8 mouse cellular contexts compared by ENCODE assay signal in the genomic region with DNA sequence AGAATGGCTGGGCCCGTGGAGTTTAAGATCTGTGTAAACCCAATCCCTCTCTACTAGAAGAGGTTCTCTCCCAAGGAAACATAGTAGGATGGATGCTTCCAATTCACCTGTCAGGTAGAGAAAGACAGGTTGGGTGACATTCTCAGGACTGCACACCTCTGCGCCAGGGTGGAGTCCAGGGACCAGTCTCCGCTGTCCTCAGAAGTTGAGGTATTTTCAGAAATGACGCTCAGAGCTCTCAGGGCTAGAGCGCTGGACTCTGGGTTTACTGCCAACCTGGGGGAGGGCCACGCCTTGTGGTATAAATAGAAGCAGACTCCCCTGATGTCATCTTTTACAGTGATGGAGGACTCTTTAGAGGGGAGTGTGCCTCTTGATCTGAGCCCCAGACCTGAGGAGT. TPM values are rescaled to one million over a fixed set of nuclear protein-coding genes. Genes with fewer than 3 reads are reported as not detected.
DNase-seq lines count a peak whose midpoint lies in the region; ATAC-seq and TF ChIP-seq lines count a peak whose summit lies in the region.

No protein-coding gene starts in this region.

- WGBS in embryonic facial prominence, embryonic 12.5 days = 80% methylated on average over 6 of the region's 6 CpGs
- WGBS in heart, embryonic 13.5 days = 30% methylated on average over 6 of the region's 6 CpGs
- 50% methylated on average over 6 of the region's 6 CpGs for WGBS in liver, embryonic 11.5 days
- WGBS in neural tube, embryonic 13.5 days = 82% methylated on average over 6 of the region's 6 CpGs

- peak overlapping the region; percentile 69; the same call in 1 of the 2 replicates for H3K4me2 ChIP-seq in embryonic facial prominence, embryonic 12.5 days (replicated peaks)
- peak overlapping the region; percentile 80 for H3K4me2 ChIP-seq in heart, embryonic 13.5 days
- H3K4me2 ChIP-seq in liver, embryonic 11.5 days = peak overlapping the region; percentile 86
- peak overlapping the region; percentile 82 for H3K4me2 ChIP-seq in neural tube, embryonic 13.5 days

- H3K9ac ChIP-seq in embryonic facial prominence, embryonic 12.5 days = no peak overlapping the region
- H3K9ac ChIP-seq in heart, embryonic 13.5 days = peak overlapping the region; percentile 80
- peak overlapping the region; percentile 77 for H3K9ac ChIP-seq in liver, embryonic 11.5 days (ENCODE audit: low read depth, low read length)
- peak overlapping the region; percentile 77 for H3K9ac ChIP-seq in neural tube, embryonic 13.5 days

- H3K4me1 ChIP-seq in E14TG2a.4 (replicated peaks; ENCODE audit: low read depth, low read length) = peaks cover 57% of the 10 kb centered on the region
- H3K4me1 ChIP-seq in embryonic facial prominence, embryonic 12.5 days = peaks cover 21% of the 10 kb centered on the region
- peaks cover 53% of the 10 kb centered on the region for H3K4me1 ChIP-seq in heart, embryonic 13.5 days
- peaks cover 25% of the 10 kb centered on the region for H3K4me1 ChIP-seq in liver, embryonic 11.5 days (replicated peaks; ENCODE audit: control insufficient read depth, insufficient read depth, low read length)
- H3K4me1 ChIP-seq in neural tube, embryonic 13.5 days (replicated peaks) = peaks cover 40% of the 10 kb centered on the region

- H3K27ac ChIP-seq in embryonic facial prominence, embryonic 12.5 days = peak overlapping the region; percentile 87
- peak overlapping the region; percentile 94 for H3K27ac ChIP-seq in heart, embryonic 13.5 days (replicated peaks)
- H3K27ac ChIP-seq in liver, embryonic 11.5 days (ENCODE audit: low read depth, low read length) = peak overlapping the region; percentile 76
- H3K27ac ChIP-seq in neural tube, embryonic 13.5 days (replicated peaks) = peak overlapping the region; percentile 82

- DNase-seq in liver, embryonic 11.5 days (ENCODE audit: low spot score) = no peak
- no peak for DNase-seq in urinary bladder, postnatal 25 days (ENCODE audit: low spot score)
- no peak for DNase-seq in ovary, postnatal 10 days (ENCODE audit: low spot score)
- no peak for DNase-seq in spleen, adult 18-20 months

- no peak for ATAC-seq in embryonic facial prominence, embryonic 12.5 days (ENCODE audit: insufficient number of reproducible peaks, insufficient read depth, low FRiP score, low TSS enrichment)
- peak; percentile 19; the same call in 1 of the 2 replicates for ATAC-seq in heart, embryonic 13.5 days (ENCODE audit: extremely low read depth, insufficient number of reproducible peaks, low FRiP score, low TSS enrichment)
- no peak for ATAC-seq in liver, embryonic 11.5 days (replicated peaks; ENCODE audit: low FRiP score)
- ATAC-seq in neural tube, embryonic 13.5 days (ENCODE audit: low read depth) = no peak

- H3K36me3 ChIP-seq in E14TG2a.4 (ENCODE audit: insufficient read depth, low read length) = peaks cover 27% of the 10 kb centered on the region
- peaks cover 11% of the 10 kb centered on the region for H3K36me3 ChIP-seq in embryonic facial prominence, embryonic 12.5 days
- peaks cover 21% of the 10 kb centered on the region for H3K36me3 ChIP-seq in heart, embryonic 13.5 days
- peaks cover 2% of the 10 kb centered on the region; the same call in 1 of the 2 replicates for H3K36me3 ChIP-seq in liver, embryonic 11.5 days (ENCODE audit: control insufficient read depth, insufficient read depth, low read length)
- H3K36me3 ChIP-seq in neural tube, embryonic 13.5 days = peaks cover 9% of the 10 kb centered on the region; the same call in 1 of the 2 replicates

- H3K4me3 ChIP-seq in E14TG2a.4 (replicated peaks; ENCODE audit: low read length) = peak overlapping the region; percentile 91; the same call in 1 of the 2 replicates
- H3K4me3 ChIP-seq in embryonic facial prominence, embryonic 12.5 days = no peak overlapping the region
- H3K4me3 ChIP-seq in heart, embryonic 13.5 days = peak overlapping the region; percentile 66
- H3K4me3 ChIP-seq in liver, embryonic 11.5 days (ENCODE audit: low read depth, low read length) = peak overlapping the region; percentile 68; the same call in 1 of the 2 replicates
- peak overlapping the region; percentile 57; the same call in 1 of the 2 replicates for H3K4me3 ChIP-seq in neural tube, embryonic 13.5 days

- TF ChIP-seq CTCF in E14TG2a.4 (conservative IDR thresholded peaks at IDR 0.05; ENCODE audit: low read length) = no peak

- H3K27me3 ChIP-seq in E14TG2a.4 (ENCODE audit: insufficient read depth, low read length) = peaks cover 12% of the 10 kb centered on the region; the same call in 1 of the 2 replicates
- no peaks in the 10 kb centered on the region for H3K27me3 ChIP-seq in embryonic facial prominence, embryonic 12.5 days
- no peaks in the 10 kb centered on the region for H3K27me3 ChIP-seq in heart, embryonic 13.5 days (replicated peaks)
- no peaks in the 10 kb centered on the region for H3K27me3 ChIP-seq in liver, embryonic 11.5 days (replicated peaks; ENCODE audit: control insufficient read depth, insufficient read depth, low read length)
- H3K27me3 ChIP-seq in neural tube, embryonic 13.5 days = no peaks in the 10 kb centered on the region

- no peaks in the 10 kb centered on the region for H3K9me3 ChIP-seq in E14TG2a.4 (ENCODE audit: low read length)
- H3K9me3 ChIP-seq in embryonic facial prominence, embryonic 12.5 days = no peaks in the 10 kb centered on the region
- H3K9me3 ChIP-seq in heart, embryonic 13.5 days = no peaks in the 10 kb centered on the region
- no peaks in the 10 kb centered on the region for H3K9me3 ChIP-seq in liver, embryonic 11.5 days (ENCODE audit: control insufficient read depth, low read length)
- H3K9me3 ChIP-seq in neural tube, embryonic 13.5 days = no peaks in the 10 kb centered on the region

RNA-seq across cellular contexts. Expression of a gene that starts 0.6 kb away (rescaled TPM):
- polyA plus RNA-seq in embryonic facial prominence, embryonic 12.5 days (2016; fragmentation: Nextera tagmentation; extraction: Ambion mirVana) = 58.5 and 59.1 TPM in 2 replicates
- polyA plus RNA-seq in heart, embryonic 13.5 days (2015; fragmentation: Nextera tagmentation; extraction: Ambion mirVana) = 36.6 and 37.3 TPM in 2 replicates
- 26.1 and 30.8 TPM in 2 replicates for polyA plus RNA-seq in liver, embryonic 11.5 days (2014; fragmentation: Nextera tagmentation; extraction: Ambion mirVana)
- polyA plus RNA-seq in neural tube, embryonic 13.5 days (2015; fragmentation: Nextera tagmentation; extraction: Ambion mirVana) = 33.0 and 34.0 TPM in 2 replicates

RNA-seq across cellular contexts. Expression of a gene that starts 41.6 kb away (rescaled TPM):
- polyA plus RNA-seq in embryonic facial prominence, embryonic 12.5 days (2016; fragmentation: Nextera tagmentation; extraction: Ambion mirVana) = 10.7 and 11.6 TPM in 2 replicates
- polyA plus RNA-seq in heart, embryonic 13.5 days (2015; fragmentation: Nextera tagmentation; extraction: Ambion mirVana) = 8.0 and 9.2 TPM in 2 replicates
- 12.5 and 15.5 TPM in 2 replicates for polyA plus RNA-seq in liver, embryonic 11.5 days (2014; fragmentation: Nextera tagmentation; extraction: Ambion mirVana)
- 6.9 and 8.7 TPM in 2 replicates for polyA plus RNA-seq in neural tube, embryonic 13.5 days (2015; fragmentation: Nextera tagmentation; extraction: Ambion mirVana)
